Mouse (Mus musculus): ENCODE data around the gene Arrdc5. TPM values are rescaled to one million over a fixed set of nuclear protein-coding genes. Genes with fewer than 3 reads are reported as not detected.

Arrdc5 gene
- polyA plus RNA-seq, 1 experiment, result not detected

DNA sequence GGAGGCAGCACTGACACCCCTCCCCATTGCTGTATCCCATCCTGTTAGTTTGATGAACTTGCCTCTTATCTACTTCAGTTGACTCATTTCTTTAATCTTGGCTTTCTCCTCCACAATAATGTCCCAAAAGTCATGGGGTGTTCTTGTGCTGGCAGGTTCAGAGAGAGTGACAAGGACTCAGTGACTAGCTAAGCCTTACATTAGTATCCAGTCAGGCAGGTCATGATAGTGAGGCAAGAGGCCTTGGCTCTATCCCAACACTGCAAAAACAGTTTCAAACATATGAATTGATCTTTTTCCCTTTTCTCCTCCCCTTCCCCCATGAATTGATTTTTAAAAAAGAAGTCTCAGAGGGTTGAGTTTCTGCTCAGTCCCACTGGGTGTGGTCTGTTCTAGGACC lies 29.2 kb upstream of the Arrdc5 start:
- H3K9me3 ChIP-seq (replicated peaks; ENCODE audit: control insufficient read depth, insufficient read depth, low read length, poor library complexity, severe bottlenecking), result no peaks in the 10 kb centered on the region
- TF ChIP-seq POLR2A (IDR thresholded peaks at IDR 0.05; ENCODE audit: insufficient read depth, low read length) (no peak), CTCF (IDR thresholded peaks at IDR 0.05; ENCODE audit: low read depth, low read length) (no peak), EP300 (IDR thresholded peaks at IDR 0.05; ENCODE audit: insufficient read depth, low read depth, low read length) (no peak)
- no peaks in the 10 kb centered on the region for H3K36me3 ChIP-seq (ENCODE audit: control insufficient read depth, insufficient read depth, low read length, poor library complexity, severe bottlenecking)
- H3K4me1 ChIP-seq (ENCODE audit: control insufficient read depth, insufficient read depth, low read length), result no peaks in the 10 kb centered on the region
- no peak overlapping the region for H3K27ac ChIP-seq (ENCODE audit: insufficient read depth, low read length)
- H3K9ac ChIP-seq (ENCODE audit: low read depth, poor library complexity, severe bottlenecking), result no peak overlapping the region
- no peak overlapping the region for H3K4me3 ChIP-seq (ENCODE audit: low read depth, low read length)
- no peaks in the 10 kb centered on the region for H3K27me3 ChIP-seq (ENCODE audit: control insufficient read depth, insufficient read depth, low read length, poor library complexity, severe bottlenecking)

DNA sequence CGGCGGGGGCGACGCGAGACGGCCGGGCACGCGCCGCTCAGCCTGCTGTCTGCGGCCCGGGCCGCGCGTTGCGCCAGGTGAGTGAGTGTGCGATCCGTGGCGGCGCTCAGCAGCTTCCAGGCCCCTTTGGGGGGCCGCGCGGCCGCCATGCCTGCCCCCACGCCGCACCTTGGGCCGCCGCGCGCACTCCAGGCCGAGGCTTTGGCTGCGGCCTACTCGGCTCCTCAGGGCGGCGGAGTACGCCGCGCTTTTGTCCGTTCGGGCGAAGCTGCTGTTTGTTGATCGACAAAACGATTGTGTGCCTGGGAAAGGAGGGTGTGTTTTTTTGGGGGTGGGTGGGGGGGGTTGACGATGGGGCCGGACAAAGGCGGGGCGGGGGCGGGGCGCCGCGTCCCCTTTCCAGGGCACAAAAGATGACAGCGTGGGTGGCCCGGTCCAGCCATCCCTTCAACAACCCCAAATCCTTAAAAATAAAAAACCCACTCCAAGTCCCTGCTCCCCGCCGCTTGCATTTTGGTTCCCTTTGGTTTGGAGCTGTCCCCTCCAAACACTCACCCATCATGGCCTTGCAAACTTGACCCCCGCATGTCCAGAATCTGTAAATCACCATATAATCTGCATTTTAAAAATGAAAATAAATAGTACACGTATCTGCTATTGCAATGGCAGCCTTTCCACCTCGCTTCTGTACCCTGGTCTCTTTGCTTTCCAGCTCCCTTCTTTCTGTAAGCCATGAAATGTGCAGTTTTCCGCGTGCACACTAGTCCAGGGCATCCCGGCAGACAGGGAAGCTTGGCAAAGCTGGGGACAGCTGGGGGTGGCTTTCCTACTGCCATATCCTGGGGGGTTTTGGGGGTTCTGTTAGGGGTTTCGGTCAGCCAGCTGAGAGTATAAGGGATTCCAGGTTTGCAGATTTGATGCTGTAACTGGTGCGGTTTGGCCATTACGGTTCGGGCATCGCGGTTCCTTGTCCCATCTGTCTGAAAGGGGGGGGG lies 26.4 kb upstream of the Arrdc5 start:
- Histone ChIP-seq H3K36me3 (ENCODE audit: control insufficient read depth, insufficient read depth, low read length, poor library complexity, severe bottlenecking) (peaks cover 7% of the 10 kb centered on the region), H3K4me3 (ENCODE audit: low read depth, low read length) (peak overlapping the region; percentile 68), H3K27me3 (ENCODE audit: control insufficient read depth, insufficient read depth, low read length, poor library complexity, severe bottlenecking) (no peaks in the 10 kb centered on the region), H3K9ac (ENCODE audit: low read depth, poor library complexity, severe bottlenecking) (peak overlapping the region; percentile 58), H3K4me1 (ENCODE audit: control insufficient read depth, insufficient read depth, low read length) (no peaks in the 10 kb centered on the region), H3K9me3 (replicated peaks; ENCODE audit: control insufficient read depth, insufficient read depth, low read length, poor library complexity, severe bottlenecking) (no peaks in the 10 kb centered on the region), H3K27ac (ENCODE audit: insufficient read depth, low read length) (no peak overlapping the region)
- TF ChIP-seq POLR2A (IDR thresholded peaks at IDR 0.05; ENCODE audit: insufficient read depth, low read length) (no peak), CTCF (IDR thresholded peaks at IDR 0.05; ENCODE audit: low read depth, low read length) (no peak), EP300 (IDR thresholded peaks at IDR 0.05; ENCODE audit: insufficient read depth, low read depth, low read length) (no peak)

DNA sequence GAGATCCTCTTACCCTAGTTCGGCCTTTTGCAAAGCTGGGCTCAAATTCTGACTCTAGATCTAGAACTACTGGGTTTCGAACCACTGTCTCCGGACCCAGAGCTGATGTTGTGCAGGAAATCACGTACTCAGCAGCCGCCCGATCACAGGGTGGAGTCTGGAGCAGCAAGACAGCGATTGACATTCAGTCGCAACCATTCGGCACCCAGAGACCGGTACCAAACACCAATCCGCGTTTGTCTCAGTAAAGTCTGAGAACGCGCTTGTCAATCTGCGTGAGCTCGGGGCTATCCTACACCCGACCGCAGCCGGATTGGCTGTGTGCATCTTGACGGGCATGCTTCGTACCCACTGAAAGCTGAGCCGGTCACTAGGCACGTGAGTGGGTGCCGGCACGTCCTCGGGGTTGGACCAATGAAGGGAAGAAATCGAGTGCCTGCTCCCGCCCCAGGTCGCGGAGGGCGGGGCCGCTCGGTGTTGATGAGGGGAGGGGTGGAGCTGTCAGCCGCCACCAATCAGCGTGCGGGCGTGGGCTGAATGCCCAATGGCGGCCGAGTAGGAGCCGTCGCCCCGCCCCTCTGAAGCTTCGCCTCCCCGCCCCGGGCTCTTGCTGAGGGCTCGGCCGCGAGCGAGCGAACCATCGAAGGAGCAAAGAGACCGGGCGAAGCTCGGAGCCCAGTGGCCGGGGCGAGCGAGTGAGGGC lies 25.5 kb upstream of the Arrdc5 start, which contains the start of gene Kdm4b:
TSS of gene Kdm4b (plus strand) at position 613 of the 703 bp plus-strand sequence.
- peak within 1 kb of the TSS; percentile 68 for H3K4me3 ChIP-seq (ENCODE audit: low read depth, low read length)
- no peaks in the 10 kb centered on the region for H3K4me1 ChIP-seq (ENCODE audit: control insufficient read depth, insufficient read depth, low read length)
- TF ChIP-seq EP300 (IDR thresholded peaks at IDR 0.05; ENCODE audit: insufficient read depth, low read depth, low read length) (no peak), CTCF (IDR thresholded peaks at IDR 0.05; ENCODE audit: low read depth, low read length) (no peak), POLR2A (IDR thresholded peaks at IDR 0.05; ENCODE audit: insufficient read depth, low read length) (no peak)
- H3K9me3 ChIP-seq (replicated peaks; ENCODE audit: control insufficient read depth, insufficient read depth, low read length, poor library complexity, severe bottlenecking), result no peaks in the 10 kb centered on the region
- peak within 1 kb of the TSS; percentile 22; the same call in 1 of the 2 replicates for H3K27ac ChIP-seq (ENCODE audit: insufficient read depth, low read length)
- H3K27me3 ChIP-seq (ENCODE audit: control insufficient read depth, insufficient read depth, low read length, poor library complexity, severe bottlenecking), result no peaks in the 10 kb centered on the region
- H3K36me3 ChIP-seq (ENCODE audit: control insufficient read depth, insufficient read depth, low read length, poor library complexity, severe bottlenecking), result peaks cover 12% of the 10 kb centered on the region
- H3K9ac ChIP-seq (ENCODE audit: low read depth, poor library complexity, severe bottlenecking), result peak within 1 kb of the TSS; percentile 58

DNA sequence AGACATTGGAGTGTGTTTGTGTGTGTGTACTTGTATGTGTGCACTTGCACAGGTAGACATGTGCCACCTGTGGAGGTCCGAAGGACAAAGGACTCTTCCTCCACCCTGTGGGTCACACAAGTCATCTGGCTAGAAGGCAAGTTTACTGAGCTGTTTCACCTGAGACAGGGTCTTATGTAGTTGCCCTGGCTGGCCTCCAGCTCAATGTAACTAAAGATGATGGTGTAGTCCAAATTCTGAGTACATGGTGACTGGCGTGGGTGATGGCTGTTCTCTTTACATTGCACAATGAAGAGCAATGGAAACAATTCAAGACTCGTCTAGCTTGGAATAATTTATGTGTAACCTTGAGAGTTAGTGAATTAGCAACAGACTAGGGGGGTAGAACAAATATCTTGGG lies 24.3 kb upstream of the Arrdc5 start:
- Histone ChIP-seq H3K36me3 (ENCODE audit: control insufficient read depth, insufficient read depth, low read length, poor library complexity, severe bottlenecking) (peaks cover 19% of the 10 kb centered on the region), H3K9me3 (replicated peaks; ENCODE audit: control insufficient read depth, insufficient read depth, low read length, poor library complexity, severe bottlenecking) (no peaks in the 10 kb centered on the region), H3K4me1 (ENCODE audit: control insufficient read depth, insufficient read depth, low read length) (no peaks in the 10 kb centered on the region), H3K27ac (ENCODE audit: insufficient read depth, low read length) (peak overlapping the region; percentile 11; the same call in 1 of the 2 replicates), H3K4me3 (ENCODE audit: low read depth, low read length) (no peak overlapping the region), H3K9ac (ENCODE audit: low read depth, poor library complexity, severe bottlenecking) (no peak overlapping the region), H3K27me3 (ENCODE audit: control insufficient read depth, insufficient read depth, low read length, poor library complexity, severe bottlenecking) (no peaks in the 10 kb centered on the region)
- TF ChIP-seq POLR2A (IDR thresholded peaks at IDR 0.05; ENCODE audit: insufficient read depth, low read length), result no peak
- TF ChIP-seq EP300 (IDR thresholded peaks at IDR 0.05; ENCODE audit: insufficient read depth, low read depth, low read length), result no peak
- TF ChIP-seq CTCF (IDR thresholded peaks at IDR 0.05; ENCODE audit: low read depth, low read length), result no peak

DNA sequence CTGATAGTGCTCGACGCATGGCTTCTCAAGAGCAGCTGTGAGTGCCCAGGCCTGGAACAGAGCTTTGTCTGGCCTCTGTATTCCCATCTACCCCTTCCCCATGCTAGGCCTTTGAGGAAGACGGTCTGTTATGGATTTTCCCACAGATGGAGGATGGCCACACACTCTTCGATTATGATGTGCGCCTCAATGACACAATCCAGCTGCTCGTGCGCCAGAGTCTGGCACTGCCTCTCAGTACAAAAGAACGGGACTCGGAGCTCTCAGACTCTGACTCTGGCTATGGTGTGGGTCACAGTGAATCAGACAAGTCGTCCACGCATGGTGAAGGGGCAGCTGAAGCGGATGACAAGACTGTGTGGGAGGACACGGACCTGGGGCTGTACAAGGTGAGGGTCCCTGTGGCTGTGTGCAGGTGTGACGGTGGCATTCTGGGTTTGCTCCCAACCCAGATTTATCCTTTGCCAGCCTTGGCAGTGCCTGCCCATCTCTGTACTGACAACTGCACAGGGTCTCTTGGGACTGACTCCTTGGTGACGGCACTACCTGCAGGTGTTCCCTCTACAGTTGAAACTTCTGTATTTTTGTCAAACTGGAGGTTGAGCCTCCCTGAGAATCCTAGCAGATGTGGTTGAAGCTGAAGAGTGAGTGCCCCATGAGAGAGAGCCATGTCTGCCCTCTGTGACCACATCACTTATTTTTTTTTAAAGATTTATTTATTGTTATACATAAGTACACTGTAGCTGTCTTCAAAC lies 9.3 kb upstream of the Arrdc5 start:
- H3K9me3 ChIP-seq (replicated peaks; ENCODE audit: control insufficient read depth, insufficient read depth, low read length, poor library complexity, severe bottlenecking), result no peaks in the 10 kb centered on the region
- no peaks in the 10 kb centered on the region for H3K4me1 ChIP-seq (ENCODE audit: control insufficient read depth, insufficient read depth, low read length)
- H3K27me3 ChIP-seq (ENCODE audit: control insufficient read depth, insufficient read depth, low read length, poor library complexity, severe bottlenecking), result no peaks in the 10 kb centered on the region
- H3K4me3 ChIP-seq (ENCODE audit: low read depth, low read length), result no peak overlapping the region
- H3K36me3 ChIP-seq (ENCODE audit: control insufficient read depth, insufficient read depth, low read length, poor library complexity, severe bottlenecking), result peaks cover 70% of the 10 kb centered on the region
- H3K27ac ChIP-seq (ENCODE audit: insufficient read depth, low read length), result no peak overlapping the region
- H3K9ac ChIP-seq (ENCODE audit: low read depth, poor library complexity, severe bottlenecking), result no peak overlapping the region
- TF ChIP-seq EP300 (IDR thresholded peaks at IDR 0.05; ENCODE audit: insufficient read depth, low read depth, low read length), result no peak

All from ES-Bruce4 (cell line).